Mouse (Mus musculus) liver, embryonic 12.5 days (tissue): ENCODE data around the gene Fastkd5. TPM values are rescaled to one million over a fixed set of nuclear protein-coding genes. Genes with fewer than 3 reads are reported as not detected.

Experiments
- ATAC-seq: fragments of 200-750 bp; cut with Nextera tagmentation; 2 replicates; pipeline ENCODE4 v1.8.0; 2017; ENCODE audit warnings: moderate number of reproducible peaks, mild to moderate bottlenecking, moderate library complexity
- H3K27ac ChIP-seq: fragments of 300-500 bp; sonication (generic); 2 replicates; pipeline ENCODE4 v1.5.1; 2016; ENCODE audit warnings: mild to moderate bottlenecking
- H3K27me3 ChIP-seq: fragments of 300-500 bp; sonication (generic); replicated peaks from 2 replicates; pipeline ENCODE4 v1.6.1; 2016; ENCODE audit warnings: mild to moderate bottlenecking, moderate library complexity
- H3K36me3 ChIP-seq: fragments of 300-500 bp; sonication (generic); 2 replicates; pipeline ENCODE4 v1.6.1; 2016; ENCODE audit warnings: mild to moderate bottlenecking, moderate library complexity
- H3K4me1 ChIP-seq: fragments of 300-500 bp; sonication (generic); 2 replicates; pipeline ENCODE4 v1.6.1; 2016
- H3K4me2 ChIP-seq: fragments of 300-500 bp; sonication (generic); 2 replicates; pipeline ENCODE4 v1.6.1; 2016; ENCODE audit warnings: mild to moderate bottlenecking, moderate library complexity
- H3K4me3 ChIP-seq: fragments of 300-500 bp; sonication (generic); 2 replicates; pipeline ENCODE4 v1.5.1; 2016; ENCODE audit warnings: mild to moderate bottlenecking, moderate library complexity
- H3K9ac ChIP-seq: fragments of 300-500 bp; sonication (generic); 2 replicates; pipeline ENCODE4 v1.6.1; 2016; ENCODE audit warnings: mild to moderate bottlenecking, moderate library complexity
- H3K9me3 ChIP-seq: fragments of 300-500 bp; sonication (generic); replicated peaks from 2 replicates; pipeline ENCODE4 v1.6.1; 2016; ENCODE audit warnings: mild to moderate bottlenecking, moderate library complexity
- WGBS: fragments of 180-500 bp; shearing (Covaris S2); methylation state at CpG from one replicate; pipeline ENCODE4 v1.1.7; 2016; ENCODE audit not compliant: insufficient replicate concordance; 5-methylcytosine and 5-hydroxymethylcytosine counted together
- polyA plus RNA-seq: library from polyadenylated mRNA; unstranded; fragments of >200 nt; fragmentation: Nextera tagmentation; extraction: Ambion mirVana; gene quantifications from 2 replicates; pipeline ENCODE4 v1.2.1, GENCODE M21; 2016

Gene Fastkd5
- polyA plus RNA-seq, 1 experiment from 2014 or later = 16.1 TPM

DNA sequence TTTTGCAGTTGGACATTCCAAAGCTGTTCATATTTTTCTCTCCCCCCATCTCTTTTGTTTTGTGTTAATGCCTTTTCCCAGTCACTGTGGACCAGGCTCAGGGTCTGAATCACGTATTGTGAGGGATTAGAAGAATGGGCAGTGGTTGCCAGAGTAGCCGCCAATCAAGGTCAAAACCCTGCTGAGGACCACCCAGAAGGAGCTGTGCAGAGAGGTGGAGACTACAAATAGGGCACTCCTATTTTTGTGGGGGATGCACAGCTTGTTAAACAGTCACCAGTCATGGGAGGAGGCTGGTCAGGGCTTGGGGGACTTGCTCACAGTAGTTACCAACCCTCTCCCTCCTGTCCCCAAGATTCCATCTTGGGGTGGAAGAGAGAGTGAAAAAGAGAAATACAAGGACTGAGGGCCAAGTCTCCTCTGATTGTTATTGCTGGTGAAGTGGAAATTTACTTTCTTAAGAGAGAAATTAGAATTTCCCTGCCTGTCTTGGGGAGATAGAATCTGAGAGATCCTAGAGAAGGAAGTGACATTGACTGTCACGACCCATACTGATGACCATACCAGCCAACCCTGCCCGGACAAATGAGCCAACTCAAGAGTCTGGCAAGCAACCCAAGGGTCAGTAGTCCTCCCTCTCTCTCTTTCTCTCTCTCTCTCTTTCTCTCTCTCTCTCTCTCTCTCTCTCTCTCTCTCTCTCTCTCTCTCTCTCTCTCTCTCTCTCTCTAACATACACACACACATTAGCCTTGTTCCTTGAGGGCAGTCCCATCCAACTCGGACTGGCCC, 3.3 kb upstream of the Fastkd5 start:
- H3K36me3 ChIP-seq = peaks cover 2% of the 10 kb centered on the region
- H3K9me3 ChIP-seq = no peaks in the 10 kb centered on the region
- H3K4me1 ChIP-seq = peaks cover 42% of the 10 kb centered on the region
- 51% methylated on average over 5 of the region's 5 CpGs for WGBS
- no peak overlapping the region for H3K27ac ChIP-seq
- H3K9ac ChIP-seq = no peak overlapping the region
- H3K4me2 ChIP-seq = no peak overlapping the region
- no peak for ATAC-seq
- H3K4me3 ChIP-seq = no peak overlapping the region
- peaks cover 62% of the 10 kb centered on the region for H3K27me3 ChIP-seq

DNA sequence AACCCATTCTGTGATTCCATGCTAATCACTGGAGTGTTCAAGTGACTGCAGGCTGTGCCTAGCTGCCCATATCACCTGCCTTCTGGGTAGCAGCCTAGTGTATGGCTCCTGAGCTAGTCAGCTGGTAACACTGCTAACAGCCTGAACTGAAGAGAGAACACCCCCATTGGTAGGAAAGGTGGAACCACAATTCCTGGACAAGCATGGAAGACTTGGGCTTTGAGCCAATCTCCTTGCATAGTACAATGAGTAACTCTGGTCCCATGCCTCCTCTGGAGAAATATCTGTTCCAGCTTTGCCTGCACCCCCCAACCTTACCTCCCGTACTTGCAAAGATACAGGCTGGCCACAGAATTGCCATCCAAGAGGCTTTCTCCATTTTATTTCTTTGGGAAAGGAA, 2.6 kb upstream of the Fastkd5 start:
- Histone ChIP-seq H3K4me1 (peaks cover 42% of the 10 kb centered on the region), H3K27ac (no peak overlapping the region), H3K4me2 (no peak overlapping the region), H3K4me3 (no peak overlapping the region), H3K27me3 (peaks cover 55% of the 10 kb centered on the region), H3K9me3 (no peaks in the 10 kb centered on the region), H3K36me3 (peaks cover 9% of the 10 kb centered on the region), H3K9ac (no peak overlapping the region)
- ATAC-seq = no peak
- WGBS = 86% methylated on average over 1 of the region's 1 CpGs

DNA sequence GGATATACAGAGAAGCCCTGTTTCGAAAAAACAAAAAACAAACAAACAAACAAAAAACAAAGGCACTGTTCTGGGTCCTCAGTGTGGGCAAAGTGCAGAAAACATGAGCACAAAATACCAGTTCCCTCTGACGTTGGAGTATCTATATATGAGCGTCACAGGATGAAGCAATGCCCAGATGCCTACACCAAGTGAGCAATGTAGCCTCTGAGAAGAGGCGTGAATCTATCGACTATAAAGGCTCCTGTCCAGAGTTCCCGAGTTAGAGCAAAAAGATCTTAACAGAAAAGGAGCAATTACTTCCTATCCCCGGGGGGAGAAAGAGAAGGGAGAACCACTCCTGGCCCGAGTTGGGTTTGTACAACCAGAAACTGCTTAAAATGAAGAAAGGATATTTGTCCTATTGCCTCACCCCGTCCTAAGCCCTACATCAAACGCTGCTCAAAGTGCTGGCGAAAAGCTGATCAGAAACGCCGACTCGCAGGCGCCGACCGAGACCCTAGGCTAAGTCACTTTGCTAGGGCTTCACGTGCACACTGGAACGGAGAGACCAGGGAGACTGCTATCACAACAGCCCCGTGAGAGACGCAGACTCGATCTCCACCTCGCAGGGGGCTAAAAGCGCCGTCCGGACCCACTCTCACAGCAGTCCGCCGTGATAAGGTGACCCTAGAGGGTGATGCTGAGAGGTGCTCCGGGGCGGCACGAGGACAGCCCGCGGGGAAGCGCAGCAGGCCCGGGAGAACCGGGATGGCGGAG, 568 bp downstream of the Fastkd5 start:
- under 1% methylated on average over 37 of the region's 37 CpGs for WGBS
- peak overlapping the region; percentile 83 for H3K27ac ChIP-seq
- H3K9ac ChIP-seq = peak overlapping the region; percentile 89
- ATAC-seq = peak; percentile 70
- peak overlapping the region; percentile 77 for H3K4me2 ChIP-seq
- H3K4me1 ChIP-seq = peaks cover 25% of the 10 kb centered on the region
- peak overlapping the region; percentile 89 for H3K4me3 ChIP-seq
- peaks cover 37% of the 10 kb centered on the region for H3K36me3 ChIP-seq
- H3K27me3 ChIP-seq = peaks cover 24% of the 10 kb centered on the region
- H3K9me3 ChIP-seq = no peaks in the 10 kb centered on the region

DNA sequence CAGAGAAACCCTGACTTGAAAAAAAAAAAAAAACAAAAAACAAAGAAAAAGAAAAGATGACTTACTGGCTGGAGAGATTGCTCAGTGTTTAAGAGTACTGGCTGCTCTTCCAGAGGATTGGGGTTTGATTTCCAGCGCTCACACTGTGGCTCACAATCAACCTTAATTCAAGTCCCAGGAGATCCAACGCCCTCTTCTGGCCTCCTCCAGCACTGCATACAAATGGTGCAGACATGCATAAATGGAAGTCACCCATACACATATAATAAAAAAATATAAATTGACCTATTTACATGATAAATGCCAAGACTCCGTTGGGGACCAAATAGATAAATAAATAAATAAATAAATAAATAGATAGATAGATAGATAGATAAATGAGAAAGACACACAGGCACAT, 1.4 kb downstream of the Fastkd5 start:
- Histone ChIP-seq H3K4me3 (peak overlapping the region; percentile 89), H3K36me3 (peaks cover 45% of the 10 kb centered on the region), H3K27ac (no peak overlapping the region), H3K4me2 (peak overlapping the region; percentile 77), H3K9ac (0 out of 2 replicates have a peak overlapping the region, but pooled peaks have one; percentile 89), H3K27me3 (peaks cover 15% of the 10 kb centered on the region), H3K4me1 (peaks cover 25% of the 10 kb centered on the region), H3K9me3 (no peaks in the 10 kb centered on the region)
- 53% methylated on average over 3 of the region's 3 CpGs for WGBS
- ATAC-seq = no peak

DNA sequence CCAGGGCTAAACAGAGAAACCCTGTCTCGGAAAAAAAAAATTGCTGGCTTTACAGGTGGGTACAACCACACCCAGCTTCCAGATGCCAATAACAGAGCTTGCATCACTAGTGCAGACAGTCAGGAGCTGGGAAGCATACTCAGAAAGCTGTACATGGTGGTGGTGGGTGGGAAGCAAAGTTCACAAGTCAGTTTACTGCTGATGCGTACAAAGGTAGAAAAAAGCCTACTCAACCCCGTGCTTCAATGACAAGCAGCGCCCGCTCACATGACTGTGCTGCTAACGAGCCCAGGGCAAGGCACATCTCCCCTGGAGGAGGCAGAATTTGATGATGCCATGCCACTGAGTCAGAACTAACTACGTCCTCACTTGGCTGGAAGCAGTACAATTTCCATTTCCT, 10.9 kb downstream of the Fastkd5 start:
- no peaks in the 10 kb centered on the region for H3K9me3 ChIP-seq
- 85% methylated on average over 7 of the region's 7 CpGs for WGBS
- no peak overlapping the region for H3K9ac ChIP-seq
- no peak overlapping the region for H3K27ac ChIP-seq
- H3K4me3 ChIP-seq = no peak overlapping the region
- H3K4me1 ChIP-seq = no peaks in the 10 kb centered on the region
- no peak overlapping the region for H3K4me2 ChIP-seq
- ATAC-seq = no peak
- H3K36me3 ChIP-seq = peaks cover 80% of the 10 kb centered on the region
- H3K27me3 ChIP-seq = no peaks in the 10 kb centered on the region

DNA sequence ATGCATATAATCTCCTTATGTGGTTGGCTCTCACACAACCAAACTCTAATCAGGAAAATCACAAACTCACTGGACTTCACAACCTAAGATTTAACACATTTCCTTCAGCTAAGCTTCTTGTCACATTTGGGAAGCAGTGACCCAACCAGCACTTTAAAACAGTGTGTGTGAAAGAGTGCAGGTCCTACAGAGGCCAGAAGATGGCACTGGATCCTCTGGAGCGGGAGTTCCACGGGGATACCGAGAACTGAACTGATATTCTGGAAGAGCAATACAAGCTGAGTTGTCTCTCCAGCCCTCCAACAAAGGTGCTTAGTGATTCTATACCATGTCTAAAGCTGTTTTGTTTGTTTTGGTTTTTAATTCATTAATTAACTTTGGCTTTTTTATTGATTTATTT, 16.7 kb downstream of the Fastkd5 start:
- ATAC-seq = no peak
- Histone ChIP-seq H3K4me2 (no peak overlapping the region), H3K4me1 (peaks cover 6% of the 10 kb centered on the region; the same call in 1 of the 2 replicates), H3K9me3 (no peaks in the 10 kb centered on the region), H3K4me3 (no peak overlapping the region), H3K9ac (no peak overlapping the region), H3K36me3 (peaks cover 53% of the 10 kb centered on the region), H3K27ac (no peak overlapping the region), H3K27me3 (no peaks in the 10 kb centered on the region)
- 56% methylated on average over 3 of the region's 3 CpGs for WGBS

DNA sequence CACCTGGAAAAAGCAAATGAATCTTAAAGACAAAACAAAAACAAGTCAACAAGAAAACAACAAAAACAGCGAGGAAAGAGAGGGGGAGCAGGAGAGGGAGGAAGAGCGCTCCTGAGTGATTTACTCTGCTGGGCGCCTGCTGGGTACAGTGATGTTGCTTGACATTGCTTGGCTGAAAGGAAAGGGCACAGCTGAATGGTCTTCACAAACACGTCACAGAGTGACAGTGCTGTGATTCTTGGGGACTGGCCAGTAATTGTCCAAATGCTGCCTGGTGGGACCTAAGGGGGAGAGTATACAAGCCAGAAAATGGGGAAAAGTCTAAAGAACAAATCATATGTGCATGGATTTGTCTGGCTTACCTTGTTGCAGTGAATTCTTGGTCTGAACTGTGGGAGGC, 27.6 kb downstream of the Fastkd5 start:
- WGBS = 80% methylated on average over 4 of the region's 4 CpGs
- ATAC-seq = no peak
- Histone ChIP-seq H3K36me3 (peaks cover 80% of the 10 kb centered on the region), H3K4me3 (no peak overlapping the region), H3K4me1 (peaks cover 21% of the 10 kb centered on the region), H3K4me2 (no peak overlapping the region), H3K27ac (no peak overlapping the region), H3K27me3 (no peaks in the 10 kb centered on the region), H3K9ac (no peak overlapping the region), H3K9me3 (no peaks in the 10 kb centered on the region)

DNA sequence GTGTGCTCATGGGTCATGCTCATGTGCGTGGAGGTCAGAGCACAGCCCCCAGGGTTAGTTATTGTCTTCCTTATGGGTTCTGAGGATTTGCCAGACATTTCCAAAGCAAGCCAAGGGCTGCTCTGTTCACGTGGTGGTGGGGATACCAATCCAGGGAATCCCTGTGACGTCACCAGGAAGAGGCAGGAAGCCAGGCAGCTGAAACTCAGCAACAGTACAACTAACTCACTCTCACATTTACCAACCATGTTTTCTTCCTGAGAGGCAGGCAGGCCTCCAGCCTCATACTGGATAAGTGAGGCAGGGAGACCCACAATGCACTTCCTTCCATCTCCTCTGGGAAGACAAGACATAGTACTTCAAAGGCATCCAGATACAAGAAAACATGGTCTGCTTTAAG, 31.4 kb downstream of the Fastkd5 start:
- Histone ChIP-seq H3K4me1 (peaks cover 25% of the 10 kb centered on the region), H3K27me3 (no peaks in the 10 kb centered on the region), H3K9ac (no peak overlapping the region), H3K36me3 (peaks cover 87% of the 10 kb centered on the region), H3K4me3 (no peak overlapping the region), H3K4me2 (no peak overlapping the region), H3K27ac (no peak overlapping the region), H3K9me3 (no peaks in the 10 kb centered on the region)
- WGBS = 70% methylated on average over 3 of the region's 3 CpGs
- ATAC-seq = no peak

DNA sequence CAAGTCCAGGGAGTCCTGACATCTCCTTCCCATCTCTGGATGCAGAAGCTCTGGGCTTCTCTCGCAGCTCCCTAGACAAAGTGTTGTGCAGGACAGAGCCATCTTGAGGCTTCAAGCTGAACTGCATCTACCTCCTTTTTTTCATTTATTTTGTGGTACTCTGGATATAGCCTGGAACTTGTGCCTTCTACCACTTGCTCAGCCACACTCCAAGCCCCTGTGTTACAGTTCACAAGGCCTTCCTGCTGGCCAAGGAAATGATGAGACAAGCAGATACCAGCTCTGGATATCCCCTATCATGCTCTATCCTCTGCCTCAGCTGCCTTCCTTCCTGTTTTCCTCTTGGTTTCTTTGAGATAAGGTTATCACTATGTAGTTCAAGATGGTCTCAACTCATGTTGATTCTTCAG, 32.2 kb downstream of the Fastkd5 start:
- H3K9me3 ChIP-seq = no peaks in the 10 kb centered on the region
- 40% methylated on average over 1 of the region's 1 CpGs for WGBS
- no peak overlapping the region for H3K4me2 ChIP-seq
- no peak overlapping the region for H3K9ac ChIP-seq
- no peak overlapping the region for H3K27ac ChIP-seq
- no peaks in the 10 kb centered on the region for H3K27me3 ChIP-seq
- peak; percentile 62 for ATAC-seq
- no peak overlapping the region for H3K4me3 ChIP-seq
- H3K36me3 ChIP-seq = peaks cover 84% of the 10 kb centered on the region
- peaks cover 25% of the 10 kb centered on the region for H3K4me1 ChIP-seq

DNA sequence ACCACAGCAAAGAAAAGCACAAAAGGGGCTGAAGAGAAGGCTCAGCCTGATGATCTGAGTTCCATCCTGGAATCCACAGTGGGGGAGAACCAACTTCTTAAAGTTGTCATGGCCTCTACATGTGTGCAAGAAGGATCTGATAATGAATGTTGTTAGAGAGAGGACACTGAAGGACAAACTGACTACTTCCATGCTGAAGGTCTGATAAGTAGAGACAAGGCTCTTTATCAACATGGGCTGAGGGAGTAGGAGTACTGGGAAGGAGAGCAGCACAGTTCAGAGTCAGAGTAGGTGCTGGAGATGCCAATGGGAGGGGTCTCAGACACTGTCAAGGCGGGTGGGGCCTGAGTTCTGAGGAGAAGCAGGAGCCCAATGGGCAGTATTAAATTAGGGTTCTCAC, 34.2 kb downstream of the Fastkd5 start:
- no peak for ATAC-seq
- peaks cover 83% of the 10 kb centered on the region for H3K36me3 ChIP-seq
- H3K4me3 ChIP-seq = no peak overlapping the region
- H3K9ac ChIP-seq = no peak overlapping the region
- H3K27me3 ChIP-seq = no peaks in the 10 kb centered on the region
- H3K27ac ChIP-seq = no peak overlapping the region
- no peak overlapping the region for H3K4me2 ChIP-seq
- 57% methylated on average over 1 of the region's 1 CpGs for WGBS
- H3K9me3 ChIP-seq = no peaks in the 10 kb centered on the region
- peaks cover 25% of the 10 kb centered on the region for H3K4me1 ChIP-seq

DNA sequence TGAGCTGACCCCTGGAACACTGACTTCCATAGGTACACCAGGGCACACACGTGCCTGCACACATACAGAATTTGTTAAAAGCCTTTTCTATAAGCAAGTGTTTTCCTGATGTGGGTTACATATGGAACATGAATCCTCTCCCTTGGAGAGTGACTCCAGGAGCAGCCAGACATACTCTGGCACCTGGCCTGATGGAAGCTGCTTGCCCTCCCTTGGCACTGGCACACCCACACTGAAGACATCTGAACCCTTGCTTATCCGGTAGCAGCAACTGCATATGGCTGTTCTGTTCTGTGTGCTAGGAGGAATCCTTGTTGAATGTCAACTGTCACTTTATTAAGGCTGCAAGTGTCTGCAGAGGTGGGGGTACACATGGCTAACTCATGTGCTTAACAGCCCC, 38.8 kb downstream of the Fastkd5 start:
- Histone ChIP-seq H3K4me3 (no peak overlapping the region), H3K36me3 (peaks cover 43% of the 10 kb centered on the region), H3K9ac (no peak overlapping the region), H3K4me1 (peaks cover 7% of the 10 kb centered on the region), H3K27ac (no peak overlapping the region), H3K4me2 (no peak overlapping the region), H3K9me3 (no peaks in the 10 kb centered on the region), H3K27me3 (no peaks in the 10 kb centered on the region)
- WGBS = 79% methylated on average over 2 of the region's 2 CpGs
- ATAC-seq = no peak

DNA sequence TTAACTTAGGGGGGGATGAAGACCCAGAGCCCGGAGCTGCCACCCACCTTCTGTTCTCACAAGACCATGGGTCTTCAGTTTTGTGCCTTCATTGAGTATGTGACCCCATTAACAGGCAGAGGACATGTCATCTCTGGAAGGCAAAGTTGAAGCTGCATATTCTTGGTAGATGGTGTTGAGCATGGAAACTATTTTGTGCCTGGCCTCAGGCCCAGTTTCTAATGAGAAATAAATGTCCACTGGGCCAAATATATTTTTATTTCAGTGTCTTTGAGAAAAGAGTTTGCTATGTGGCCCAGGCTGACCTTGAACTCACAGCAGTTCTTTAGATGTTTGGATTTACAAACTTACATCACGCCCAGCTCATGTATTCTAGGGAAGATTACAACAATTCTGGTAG, 40.1 kb downstream of the Fastkd5 start:
- H3K4me1 ChIP-seq = no peaks in the 10 kb centered on the region
- H3K9ac ChIP-seq = no peak overlapping the region
- peaks cover 31% of the 10 kb centered on the region for H3K36me3 ChIP-seq
- ATAC-seq = no peak
- H3K4me3 ChIP-seq = no peak overlapping the region
- no peak overlapping the region for H3K27ac ChIP-seq
- 0 out of 2 replicates have a peak, but pooled peaks cover 11% of the 10 kb centered on the region for H3K27me3 ChIP-seq
- H3K4me2 ChIP-seq = no peak overlapping the region
- H3K9me3 ChIP-seq = no peaks in the 10 kb centered on the region
- WGBS = 84% methylated on average over 2 of the region's 2 CpGs
